Mouse (Mus musculus) kidney, postnatal 0 days (tissue): ENCODE measurements around the gene Thap4. TPM values are rescaled to one million over a fixed set of nuclear protein-coding genes. Genes with fewer than 3 reads are reported as not detected.
"Not testable (repeated sequence)": the region's sequence is repeated elsewhere in the genome, so short reads cannot be mapped to it uniquely, and the experiment has no call there.

Experiments
- ATAC-seq: fragments of 200-750 bp; cut with Nextera tagmentation; replicated peaks from 2 replicates; pipeline ENCODE4 v1.8.0; 2017; ENCODE audit warnings: low read depth, moderate number of reproducible peaks, moderate TSS enrichment, moderate library complexity; ENCODE audit not compliant: low FRiP score
- DNase-seq: peaks from one replicate; pipeline ENCODE4 v3.0.0-alpha.2; 2016; ENCODE audit warnings: low spot score
- H3K27ac ChIP-seq: fragments of 300-500 bp; sonication (generic); 2 replicates; pipeline ENCODE4 v1.5.1; 2014; ENCODE audit warnings: mild to moderate bottlenecking
- H3K27me3 ChIP-seq: fragments of 300-500 bp; sonication (generic); 2 replicates; pipeline ENCODE4 v1.6.1; 2014; ENCODE audit warnings: low read length, mixed read lengths; ENCODE audit not compliant: insufficient read depth
- H3K36me3 ChIP-seq: fragments of 300-500 bp; sonication (generic); 2 replicates; pipeline ENCODE4 v1.6.1; 2014; ENCODE audit warnings: low read length, mixed read lengths; ENCODE audit not compliant: insufficient read depth
- H3K4me1 ChIP-seq: fragments of 300-500 bp; sonication (generic); replicated peaks from 2 replicates; pipeline ENCODE4 v1.6.1; 2014; ENCODE audit warnings: antibody characterized with exemption, low read length, mixed read lengths; ENCODE audit not compliant: insufficient read depth
- H3K4me2 ChIP-seq: fragments of 300-500 bp; sonication (generic); 2 replicates; pipeline ENCODE4 v1.6.1; 2014; ENCODE audit warnings: mild to moderate bottlenecking, low read length, moderate library complexity, mixed read lengths
- H3K4me3 ChIP-seq: fragments of 300-500 bp; sonication (generic); replicated peaks from 2 replicates; pipeline ENCODE4 v1.5.1; 2014; ENCODE audit warnings: low read depth, low read length
- H3K9ac ChIP-seq: fragments of 300-500 bp; sonication (generic); 2 replicates; pipeline ENCODE4 v1.6.1; 2014; ENCODE audit warnings: low read depth, low read length
- H3K9me3 ChIP-seq: fragments of 300-500 bp; sonication (generic); replicated peaks from 2 replicates; pipeline ENCODE4 v1.6.1; 2016; ENCODE audit warnings: low read length, inconsistent platforms, mixed read lengths
- CTCF ChIP-seq: IDR thresholded peaks from 2 replicates; pipeline ENCODE4 v1.5.1; 2016; ENCODE audit warnings: antibody characterized with exemption, low read depth, mild to moderate bottlenecking, moderate library complexity
- WGBS: fragments of 180-500 bp; shearing (Covaris S2); extraction: QIAGEN DNeasy Blood & Tissue Kit; methylation state at CpG from one replicate; pipeline ENCODE4 v1.1.7; 2014; 5-methylcytosine and 5-hydroxymethylcytosine counted together
- polyA plus RNA-seq: library from polyadenylated mRNA; unstranded; fragments of >200 nt; fragmentation: Nextera tagmentation; extraction: Ambion mirVana; gene quantifications from 2 replicates; pipeline ENCODE4 v1.2.1, GENCODE M21; 2015

The Thap4 gene
- polyA plus RNA-seq, 1 experiment from 2014 or later, result 82.9 TPM

DNA sequence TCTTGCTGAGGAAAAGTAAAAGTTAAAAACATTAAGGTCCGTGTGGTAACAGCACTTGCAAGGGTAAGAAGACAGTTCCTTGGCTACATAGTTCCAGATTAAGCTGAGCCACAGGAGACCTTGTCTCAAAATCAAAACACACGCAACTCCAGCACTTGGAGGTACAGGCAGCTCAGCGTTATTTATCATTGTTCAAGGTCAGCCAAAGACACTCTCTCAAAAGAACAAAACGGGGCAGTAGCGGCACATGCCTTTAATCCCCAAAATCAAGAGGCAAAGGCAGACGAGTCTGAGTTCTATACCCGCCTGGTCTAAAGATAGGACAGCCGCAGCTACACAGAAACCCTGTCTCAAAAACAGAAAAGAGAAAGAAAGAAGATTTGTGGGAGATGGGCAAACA is 41.2 kb upstream of the Thap4 start:
- DNase-seq (no peak), ATAC-seq (no peak)
- Histone ChIP-seq H3K9me3 (no peaks in the 10 kb centered on the region), H3K4me3 (no peak overlapping the region), H3K27me3 (no peaks in the 10 kb centered on the region), H3K4me1 (no peaks in the 10 kb centered on the region), H3K9ac (no peak overlapping the region), H3K27ac (no peak overlapping the region), H3K36me3 (peaks cover 37% of the 10 kb centered on the region), H3K4me2 (no peak overlapping the region)
- TF ChIP-seq CTCF, result no peak
- 81% methylated on average over 8 of the region's 8 CpGs for WGBS

DNA sequence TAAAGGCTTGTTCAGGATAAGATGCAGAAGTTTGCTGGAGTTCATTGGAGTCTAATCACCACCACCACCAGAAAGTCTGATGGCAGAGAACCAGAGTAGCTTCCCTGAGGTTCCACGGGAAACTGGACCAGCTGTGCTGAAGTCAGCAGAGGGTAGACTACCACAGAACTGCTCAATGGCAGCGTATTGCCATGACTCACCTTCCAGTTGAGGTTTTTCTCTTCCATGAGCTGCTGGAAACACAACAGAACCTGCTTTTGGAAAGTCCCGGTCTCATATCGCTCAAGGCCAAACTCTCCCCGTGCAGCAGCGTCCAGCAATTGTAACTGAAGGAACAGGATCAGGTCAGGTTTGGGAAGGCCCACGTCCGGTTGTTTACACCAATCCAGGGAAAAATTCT is 39.9 kb upstream of the Thap4 start:
- Histone ChIP-seq H3K4me3 (no peak overlapping the region), H3K9me3 (no peaks in the 10 kb centered on the region), H3K27me3 (no peaks in the 10 kb centered on the region), H3K4me1 (no peaks in the 10 kb centered on the region), H3K36me3 (peaks cover 46% of the 10 kb centered on the region), H3K9ac (no peak overlapping the region), H3K4me2 (no peak overlapping the region), H3K27ac (no peak overlapping the region)
- DNase-seq (no peak), ATAC-seq (no peak)
- WGBS, result 95% methylated on average over 8 of the region's 8 CpGs
- no peak for TF ChIP-seq CTCF

GRCm38 (mm10) chr1:93786912-93787311 is 32.2 kb upstream of the Thap4 start:
- no peak for TF ChIP-seq CTCF
- Histone ChIP-seq H3K4me1 (no peaks in the 10 kb centered on the region), H3K27me3 (no peaks in the 10 kb centered on the region), H3K9ac (no peak overlapping the region), H3K27ac (no peak overlapping the region), H3K9me3 (no peaks in the 10 kb centered on the region), H3K4me3 (no peak overlapping the region), H3K4me2 (no peak overlapping the region), H3K36me3 (peaks cover 70% of the 10 kb centered on the region)
- ATAC-seq (0 out of 2 replicates have a peak, but pooled peaks have one; percentile 21), DNase-seq (no peak)
- 83% methylated on average over 2 of the region's 2 CpGs for WGBS

GRCm38 (mm10) chr1:93776686-93777085 is 22.0 kb upstream of the Thap4 start:
- no peaks in the 10 kb centered on the region for H3K4me1 ChIP-seq
- no peaks in the 10 kb centered on the region for H3K9me3 ChIP-seq
- peaks cover 59% of the 10 kb centered on the region for H3K36me3 ChIP-seq
- TF ChIP-seq CTCF, result no peak
- H3K27me3 ChIP-seq, result no peaks in the 10 kb centered on the region
- no peak for DNase-seq
- 95% methylated on average over 5 of the region's 5 CpGs for WGBS
- ATAC-seq, result no peak
- H3K27ac ChIP-seq, result no peak overlapping the region
- H3K4me3 ChIP-seq, result no peak overlapping the region
- no peak overlapping the region for H3K9ac ChIP-seq
- no peak overlapping the region for H3K4me2 ChIP-seq

- H3K9me3 ChIP-seq, result no peaks in the 10 kb centered on the region
- peaks cover 15% of the 10 kb centered on the region for H3K36me3 ChIP-seq
- no peak overlapping the region for H3K27ac ChIP-seq
- DNase-seq (no peak), ATAC-seq (no peak)
- TF ChIP-seq CTCF, result no peak
- no peaks in the 10 kb centered on the region for H3K27me3 ChIP-seq
- H3K4me3 ChIP-seq, result no peak overlapping the region
- WGBS, result 89% methylated on average over 3 of the region's 3 CpGs
- H3K4me1 ChIP-seq, result no peaks in the 10 kb centered on the region
- H3K9ac ChIP-seq, result no peak overlapping the region
- no peak overlapping the region for H3K4me2 ChIP-seq
Measured at GRCm38 (mm10) chr1:93769901-93770300, 15.2 kb upstream of the Thap4 start.

DNA sequence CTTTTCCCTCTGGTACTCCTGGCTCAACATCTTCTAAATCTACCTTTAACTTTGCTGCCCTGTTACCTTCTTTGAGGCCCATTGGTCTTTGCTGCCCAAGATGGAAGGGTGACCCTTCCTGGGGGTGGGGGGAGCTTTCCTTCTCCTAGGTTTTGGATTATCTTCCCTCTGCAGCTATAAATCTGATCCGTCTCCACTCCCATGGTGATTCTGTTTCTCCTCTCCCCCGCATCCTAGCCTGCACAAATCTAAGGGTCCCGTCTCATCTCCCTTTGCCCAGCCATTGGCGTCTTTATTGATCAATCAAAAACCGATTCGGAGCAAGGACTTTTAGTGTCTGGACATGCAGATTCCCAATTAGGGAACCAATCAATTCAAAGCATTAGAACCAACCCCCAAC is 12.9 kb upstream of the Thap4 start:
- ATAC-seq (no peak), DNase-seq (peak; percentile 67)
- 63% methylated on average over 6 of the region's 6 CpGs for WGBS
- TF ChIP-seq CTCF, result no peak
- H3K27ac ChIP-seq, result no peak overlapping the region
- H3K4me3 ChIP-seq, result no peak overlapping the region
- no peaks in the 10 kb centered on the region for H3K36me3 ChIP-seq
- H3K27me3 ChIP-seq, result no peaks in the 10 kb centered on the region
- H3K9me3 ChIP-seq, result no peaks in the 10 kb centered on the region
- no peak overlapping the region for H3K4me2 ChIP-seq
- no peaks in the 10 kb centered on the region for H3K4me1 ChIP-seq
- no peak overlapping the region for H3K9ac ChIP-seq

DNA sequence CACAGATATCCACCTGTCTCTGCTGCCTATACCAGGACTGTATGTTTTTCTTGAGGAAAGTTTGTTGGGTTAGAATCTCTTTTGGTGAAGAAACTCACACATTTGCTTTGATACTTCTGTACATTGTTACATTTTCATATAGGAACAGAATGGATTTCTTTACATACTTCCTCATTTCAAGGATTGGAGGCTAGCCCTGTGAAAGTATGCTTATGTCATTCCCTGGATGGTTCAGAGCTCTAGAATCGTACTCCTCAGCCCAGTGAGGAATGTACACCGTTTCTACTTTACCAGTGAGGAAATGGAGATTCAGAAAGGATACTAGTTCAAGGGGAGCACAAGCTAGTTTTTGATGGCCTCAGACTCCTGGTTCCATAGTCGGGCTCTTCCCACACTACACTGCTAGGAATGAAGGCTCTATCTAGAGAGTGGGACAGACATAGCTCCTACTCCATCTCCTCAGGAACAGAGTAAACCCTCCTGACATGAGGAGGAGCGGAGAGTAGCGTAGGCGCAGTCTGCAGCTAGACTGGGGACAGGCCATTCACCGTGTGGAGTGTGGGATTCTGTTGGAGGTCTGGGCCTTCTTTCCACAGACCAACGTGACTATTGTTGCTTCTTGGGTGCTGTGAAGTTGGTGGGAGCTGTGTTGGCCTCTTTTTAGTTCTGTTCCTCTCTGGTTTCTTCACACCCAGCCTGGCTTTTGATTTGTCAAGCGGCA is 10.4 kb upstream of the Thap4 start:
- ATAC-seq, result no peak
- Histone ChIP-seq H3K4me3 (no peak overlapping the region), H3K36me3 (no peaks in the 10 kb centered on the region), H3K9me3 (no peaks in the 10 kb centered on the region), H3K4me2 (no peak overlapping the region), H3K27me3 (no peaks in the 10 kb centered on the region), H3K4me1 (no peaks in the 10 kb centered on the region), H3K9ac (no peak overlapping the region), H3K27ac (no peak overlapping the region)
- 92% methylated on average over 9 of the region's 9 CpGs for WGBS
- TF ChIP-seq CTCF, result no peak
- DNase-seq, result no peak

DNA sequence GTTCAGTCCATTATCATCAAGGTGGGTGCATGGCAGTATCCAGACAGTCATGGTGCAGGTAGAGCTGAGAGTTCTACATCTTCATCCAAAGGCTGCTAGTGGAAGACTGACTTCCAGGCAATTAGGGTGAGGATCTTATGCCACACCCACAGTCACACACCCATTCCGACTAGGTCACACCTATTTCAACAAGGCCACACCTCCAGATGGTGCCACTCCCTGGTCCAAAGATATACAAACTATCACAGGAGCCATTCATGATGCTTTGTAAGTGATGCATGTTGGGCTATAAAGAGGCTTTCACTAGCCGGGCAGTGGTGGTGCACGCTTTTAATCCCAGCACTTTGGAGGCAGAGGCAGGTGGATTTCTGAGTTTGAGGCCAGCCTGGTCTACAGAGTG is 8.9 kb upstream of the Thap4 start:
- 94% methylated on average over 3 of the region's 3 CpGs for WGBS
- ATAC-seq, H3K4me1 ChIP-seq, H3K4me2 ChIP-seq, DNase-seq, H3K9me3 ChIP-seq, H3K27ac ChIP-seq, H3K36me3 ChIP-seq, H3K9ac ChIP-seq, H3K27me3 ChIP-seq, H3K4me3 ChIP-seq: not testable (repeated sequence)
